Mouse (Mus musculus) megakaryocyte, embryonic 14.5 days (primary cell): ENCODE measurements around the gene Timm13. TPM values are rescaled to one million over a fixed set of nuclear protein-coding genes. Genes with fewer than 3 reads are reported as not detected.

Source experiments
- H3K27me3 ChIP-seq: replicated peaks from 2 replicates; pipeline ENCODE3; 2012; ENCODE audit warnings: inconsistent platforms
- H3K36me3 ChIP-seq: replicated peaks from 2 replicates; pipeline ENCODE3; 2012; ENCODE audit warnings: low read length, inconsistent platforms, mixed read lengths
- H3K4me1 ChIP-seq: 2 replicates; pipeline ENCODE4 v1.6.1; 2012; ENCODE audit warnings: inconsistent platforms
- H3K4me3 ChIP-seq: replicated peaks from 2 replicates; pipeline ENCODE3; 2012; ENCODE audit warnings: moderate library complexity, mild to moderate bottlenecking, inconsistent platforms
- H3K9me3 ChIP-seq: 2 replicates; pipeline ENCODE4 v1.6.1; 2012; ENCODE audit warnings: inconsistent platforms
- FLI1 ChIP-seq: IDR thresholded peaks from 2 replicates; pipeline ENCODE4 v1.6.1; 2012; ENCODE audit warnings: low read length, inconsistent platforms, mixed read lengths
- GATA1 ChIP-seq: IDR thresholded peaks from 3 replicates; pipeline ENCODE4 v1.6.1; 2012; ENCODE audit warnings: mixed read lengths, low read length, inconsistent platforms, borderline replicate concordance
- polyA plus RNA-seq: library from polyadenylated mRNA; stranded (reverse); fragments of >175 nt; gene quantifications from 2 replicates; pipeline ENCODE4 v1.2.3, GENCODE M21; 2012; ENCODE audit warnings: low replicate concordance; ENCODE audit not compliant: insufficient read depth

Timm13 gene
- polyA plus RNA-seq, 1 experiment, result 345 TPM

DNA sequence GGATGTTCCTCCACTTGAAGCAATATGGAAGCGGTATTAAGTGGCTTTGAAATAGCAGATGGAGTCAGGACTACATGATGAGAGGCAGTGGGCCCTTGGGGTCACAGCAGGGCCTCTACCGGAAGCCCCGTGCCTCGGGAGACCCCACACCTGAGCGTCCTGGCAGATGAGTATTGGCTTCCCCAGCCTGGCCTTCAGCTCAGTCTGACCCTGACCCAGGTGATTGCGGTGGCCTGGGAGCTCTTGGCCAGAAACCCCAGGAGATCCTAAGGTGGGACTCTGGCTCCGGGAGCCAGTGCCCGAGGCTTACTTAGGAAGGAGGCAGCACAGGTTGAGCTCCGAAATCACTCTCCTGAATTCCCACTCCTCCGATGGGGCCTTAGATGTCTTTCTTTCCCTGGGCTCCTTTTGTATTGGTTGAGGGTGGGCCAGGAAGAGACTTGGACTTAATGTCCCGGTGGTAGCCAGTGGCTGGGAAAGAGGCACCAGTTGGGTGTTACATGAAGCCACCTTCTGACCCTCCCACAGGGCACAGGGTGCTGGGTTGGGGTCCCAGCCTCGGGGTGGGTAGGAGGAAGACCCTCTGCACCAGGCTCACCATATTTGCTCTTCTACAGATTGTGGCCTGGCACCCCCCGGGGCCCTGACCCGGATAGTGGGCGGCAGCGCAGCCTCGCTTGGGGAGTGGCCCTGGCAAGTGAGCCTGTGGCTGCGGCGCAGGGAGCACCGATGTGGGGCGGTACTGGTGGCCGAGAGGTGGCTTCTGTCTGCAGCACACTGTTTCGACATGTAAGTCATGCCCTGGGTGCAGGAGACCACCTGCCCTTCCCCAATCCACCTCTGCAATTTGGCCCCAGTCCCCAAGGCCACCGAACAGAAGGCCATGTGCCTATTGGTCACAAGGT, 3.9 kb downstream of the Timm13 start:
- Histone ChIP-seq H3K27me3 (peaks cover 17% of the 10 kb centered on the region), H3K9me3 (peaks cover 13% of the 10 kb centered on the region), H3K4me3 (no peak overlapping the region), H3K36me3 (peaks cover 36% of the 10 kb centered on the region), H3K4me1 (peaks cover 41% of the 10 kb centered on the region)
- no peak for TF ChIP-seq FLI1
- no peak for TF ChIP-seq GATA1

DNA sequence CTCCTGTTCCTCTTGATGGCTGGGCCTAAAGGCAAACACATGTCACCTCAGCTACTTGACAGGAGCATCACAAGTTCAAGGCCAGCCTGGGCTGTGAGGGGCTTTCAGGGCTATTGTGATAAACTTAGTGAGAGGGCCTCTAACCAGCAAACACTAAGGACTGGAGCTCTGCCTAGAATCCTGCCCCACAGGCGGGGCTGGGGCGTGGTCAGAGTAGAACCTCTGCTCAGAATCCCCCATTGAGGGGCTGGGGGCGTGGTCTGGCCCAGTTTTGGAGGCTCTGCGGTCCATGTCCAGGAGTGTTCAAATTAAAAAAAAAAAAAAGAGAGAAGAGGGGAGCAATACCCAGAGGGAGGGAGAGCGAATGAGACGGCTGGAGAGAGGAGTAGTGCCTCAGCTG, 5.1 kb downstream of the Timm13 start:
- Histone ChIP-seq H3K27me3 (peaks cover 23% of the 10 kb centered on the region), H3K36me3 (peaks cover 32% of the 10 kb centered on the region), H3K4me1 (peaks cover 36% of the 10 kb centered on the region), H3K9me3 (peaks cover 15% of the 10 kb centered on the region), H3K4me3 (no peak overlapping the region)
- TF ChIP-seq FLI1 (no peak), GATA1 (no peak)

- H3K4me3 ChIP-seq, result peak overlapping the region; percentile 8
- peaks cover 15% of the 10 kb centered on the region for H3K9me3 ChIP-seq
- TF ChIP-seq FLI1 (no peak), GATA1 (no peak)
- peaks cover 29% of the 10 kb centered on the region for H3K27me3 ChIP-seq
- H3K4me1 ChIP-seq, result peaks cover 35% of the 10 kb centered on the region
- H3K36me3 ChIP-seq, result peaks cover 32% of the 10 kb centered on the region
Measured at GRCm38 (mm10) chr10:80895100-80895499, 5.7 kb downstream of the Timm13 start.

- Histone ChIP-seq H3K4me3 (no peak overlapping the region), H3K27me3 (peaks cover 68% of the 10 kb centered on the region), H3K4me1 (peaks cover 10% of the 10 kb centered on the region), H3K9me3 (peaks cover 6% of the 10 kb centered on the region), H3K36me3 (no peaks in the 10 kb centered on the region)
- TF ChIP-seq FLI1 (no peak), GATA1 (no peak)
Measured at GRCm38 (mm10) chr10:80887181-80887580, 13.6 kb downstream of the Timm13 start.

DNA sequence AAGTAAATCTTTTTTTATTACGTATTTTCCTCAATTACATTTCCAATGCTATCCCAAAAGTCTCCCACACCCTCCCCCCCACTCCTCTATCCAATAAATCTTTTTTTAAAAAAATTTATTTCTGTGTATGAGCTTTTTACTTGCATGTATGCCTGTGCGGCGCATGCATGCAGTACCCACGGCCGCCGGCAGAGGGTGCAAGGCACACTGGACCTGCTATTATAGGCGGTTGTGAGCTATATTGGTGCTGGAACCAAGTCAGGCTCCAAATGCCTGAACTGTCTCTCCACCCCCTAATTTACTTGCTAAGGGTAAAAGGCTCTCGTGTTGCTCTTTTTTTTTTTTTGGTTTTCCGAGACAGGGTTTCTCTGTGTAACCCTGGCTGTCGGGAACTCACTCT, 19.5 kb downstream of the Timm13 start:
- Histone ChIP-seq H3K36me3 (no peaks in the 10 kb centered on the region), H3K27me3 (peaks cover 27% of the 10 kb centered on the region), H3K9me3 (no peaks in the 10 kb centered on the region), H3K4me3 (no peak overlapping the region), H3K4me1 (peaks cover 43% of the 10 kb centered on the region)
- no peak for TF ChIP-seq FLI1
- TF ChIP-seq GATA1, result no peak

GRCm38 (mm10) chr10:80880901-80881300, 19.9 kb downstream of the Timm13 start:
- no peak overlapping the region for H3K4me3 ChIP-seq
- no peaks in the 10 kb centered on the region for H3K36me3 ChIP-seq
- peaks cover 25% of the 10 kb centered on the region for H3K27me3 ChIP-seq
- peaks cover 46% of the 10 kb centered on the region for H3K4me1 ChIP-seq
- H3K9me3 ChIP-seq, result no peaks in the 10 kb centered on the region
- TF ChIP-seq GATA1, result no peak
- TF ChIP-seq FLI1, result no peak

- Histone ChIP-seq H3K9me3 (no peaks in the 10 kb centered on the region), H3K4me3 (peak overlapping the region; percentile 34), H3K27me3 (peaks cover 19% of the 10 kb centered on the region), H3K4me1 (peaks cover 53% of the 10 kb centered on the region), H3K36me3 (no peaks in the 10 kb centered on the region)
- TF ChIP-seq GATA1 (no peak), FLI1 (no peak)
Measured at GRCm38 (mm10) chr10:80880131-80880641, 20.6 kb downstream of the Timm13 start.

- Histone ChIP-seq H3K36me3 (no peaks in the 10 kb centered on the region), H3K27me3 (peaks cover 24% of the 10 kb centered on the region), H3K4me3 (no peak overlapping the region), H3K9me3 (no peaks in the 10 kb centered on the region), H3K4me1 (peaks cover 63% of the 10 kb centered on the region)
- no peak for TF ChIP-seq GATA1
- no peak for TF ChIP-seq FLI1
Measured at GRCm38 (mm10) chr10:80876594-80876993, 24.2 kb downstream of the Timm13 start.

DNA sequence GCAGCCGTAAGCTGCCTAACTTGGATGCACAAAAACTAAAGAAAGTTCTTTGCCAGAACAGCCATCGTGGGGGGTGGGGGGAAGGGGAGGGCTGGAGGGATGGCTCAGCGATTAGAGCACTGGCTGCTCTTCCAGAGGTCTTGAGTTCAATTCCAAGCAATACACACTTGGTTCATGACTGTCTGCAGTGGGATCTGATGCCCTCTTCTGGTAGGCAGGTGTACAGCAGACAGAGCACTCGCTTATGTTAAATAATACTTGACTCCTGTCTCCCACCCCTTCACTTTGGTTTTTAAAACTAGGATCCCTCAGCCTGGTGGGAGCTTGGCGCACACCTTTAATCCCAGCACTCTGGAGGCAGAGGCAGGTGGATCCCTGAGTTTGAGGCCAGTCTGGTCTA, 24.7 kb downstream of the Timm13 start:
- peaks cover 63% of the 10 kb centered on the region for H3K4me1 ChIP-seq
- peaks cover 28% of the 10 kb centered on the region for H3K27me3 ChIP-seq
- no peaks in the 10 kb centered on the region for H3K36me3 ChIP-seq
- TF ChIP-seq FLI1 (no peak), GATA1 (no peak)
- H3K9me3 ChIP-seq, result no peaks in the 10 kb centered on the region
- H3K4me3 ChIP-seq, result no peak overlapping the region

DNA sequence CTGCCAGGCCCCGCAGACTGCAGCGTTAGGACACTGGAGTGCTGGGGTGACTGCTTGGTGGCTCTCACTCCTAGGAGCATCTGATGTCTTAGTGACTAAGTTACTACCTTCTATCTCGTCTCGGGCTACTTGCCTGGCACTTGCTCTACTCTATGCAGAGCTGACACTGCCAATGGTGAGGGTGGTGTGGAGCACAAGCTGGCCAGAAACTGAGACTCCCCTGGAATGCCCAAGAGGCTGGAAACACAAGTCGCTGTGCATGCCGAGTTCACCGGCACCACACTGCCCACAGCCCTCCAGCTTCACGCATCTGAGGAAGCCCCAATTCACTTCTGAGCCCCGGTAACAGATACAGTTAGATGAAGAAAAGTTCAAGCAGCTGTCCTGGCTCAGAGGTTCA, 26.7 kb downstream of the Timm13 start:
- no peaks in the 10 kb centered on the region for H3K36me3 ChIP-seq
- H3K4me3 ChIP-seq, result no peak overlapping the region
- peaks cover 44% of the 10 kb centered on the region for H3K4me1 ChIP-seq
- peaks cover 33% of the 10 kb centered on the region for H3K27me3 ChIP-seq
- TF ChIP-seq FLI1 (no peak), GATA1 (no peak)
- no peaks in the 10 kb centered on the region for H3K9me3 ChIP-seq

GRCm38 (mm10) chr10:80871581-80871980, 29.2 kb downstream of the Timm13 start, which contains the start of gene Tmprss9:
Gene Tmprss9 (plus strand): TSS chr10:80871848.
- TF ChIP-seq FLI1, result no peak
- TF ChIP-seq GATA1, result no peak
- Histone ChIP-seq H3K9me3 (no peaks in the 10 kb centered on the region), H3K27me3 (peaks cover 33% of the 10 kb centered on the region), H3K4me3 (peak within 1 kb of the TSS; percentile 42), H3K4me1 (peaks cover 23% of the 10 kb centered on the region), H3K36me3 (peaks cover 23% of the 10 kb centered on the region)
